8 mouse cellular contexts compared by ENCODE assay signal in the genomic region with DNA sequence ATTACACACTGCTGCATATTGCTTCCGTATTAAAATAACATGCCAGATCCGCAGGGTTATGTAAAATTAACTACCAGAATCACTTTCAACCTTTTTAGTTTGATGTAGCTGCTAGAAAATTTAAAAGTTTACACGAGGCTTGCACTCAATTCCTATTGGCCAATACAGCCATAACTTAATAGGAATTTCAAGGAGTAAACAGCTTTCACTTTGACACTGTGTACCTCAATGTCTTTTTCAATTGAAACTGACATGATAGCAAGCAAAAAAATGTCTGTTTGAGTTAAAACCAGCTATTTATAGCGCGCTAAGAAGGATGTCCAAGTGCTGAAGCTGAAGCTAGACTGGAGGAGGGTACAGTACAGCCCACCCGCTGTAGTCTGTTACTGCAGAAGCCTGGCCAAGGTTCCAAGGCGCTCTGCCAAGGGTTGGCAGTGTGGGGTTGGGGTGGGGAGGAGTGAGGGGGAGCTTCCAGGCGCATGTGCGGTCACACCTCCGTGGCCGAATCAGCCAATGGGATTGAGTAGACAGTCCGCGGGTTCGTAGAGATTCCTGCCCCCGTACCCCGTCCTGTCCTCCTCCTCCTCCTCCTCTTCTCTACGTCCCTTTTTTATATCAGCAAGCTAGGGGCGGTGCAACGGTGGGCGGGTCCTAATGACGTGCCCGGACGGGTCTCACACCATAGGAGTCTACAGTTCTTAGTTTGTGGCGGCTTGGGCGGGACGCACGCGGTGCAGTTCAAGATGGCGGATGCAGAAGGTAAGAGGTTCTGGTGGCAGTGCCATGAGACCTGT. TPM values are rescaled to one million over a fixed set of nuclear protein-coding genes. Genes with fewer than 3 reads are reported as not detected.
A peak's percentile ranks its signal among the peaks of the same experiment; 100 is the strongest.
DNase-seq lines count a peak whose midpoint lies in the region; ATAC-seq and TF ChIP-seq lines count a peak whose summit lies in the region.

Dkc1 (plus strand) TSS at position 486 of the 794 bp plus-strand sequence.

- H3K36me3 ChIP-seq in heart, embryonic 12.5 days = peaks cover 17% of the 10 kb centered on the region
- no peaks in the 10 kb centered on the region for H3K36me3 ChIP-seq in kidney, postnatal 0 days (ENCODE audit: insufficient read depth, low read length)
- peaks cover 7% of the 10 kb centered on the region; the same call in 1 of the 2 replicates for H3K36me3 ChIP-seq in liver, embryonic 11.5 days (ENCODE audit: control insufficient read depth, insufficient read depth, low read length)
- peaks cover under 1% of the 10 kb centered on the region; the same call in 1 of the 2 replicates for H3K36me3 ChIP-seq in stomach, embryonic 14.5 days (ENCODE audit: control insufficient read depth, insufficient read depth, low read length)

- no peaks in the 10 kb centered on the region; the same call in 1 of the 2 replicates for H3K9me3 ChIP-seq in heart, embryonic 12.5 days (replicated peaks)
- no peaks in the 10 kb centered on the region for H3K9me3 ChIP-seq in kidney, postnatal 0 days (replicated peaks; ENCODE audit: low read length)
- no peaks in the 10 kb centered on the region for H3K9me3 ChIP-seq in liver, embryonic 11.5 days (ENCODE audit: control insufficient read depth, low read length)
- H3K9me3 ChIP-seq in stomach, embryonic 14.5 days (ENCODE audit: control insufficient read depth, low read depth, low read length) = no peaks in the 10 kb centered on the region

- H3K4me3 ChIP-seq in heart, embryonic 12.5 days = peak within 1 kb of the TSS; percentile 59
- H3K4me3 ChIP-seq in kidney, postnatal 0 days (replicated peaks; ENCODE audit: low read depth, low read length) = peak within 1 kb of the TSS; percentile 47
- peak within 1 kb of the TSS; percentile 67 for H3K4me3 ChIP-seq in liver, embryonic 11.5 days (ENCODE audit: low read depth, low read length)
- H3K4me3 ChIP-seq in stomach, embryonic 14.5 days (ENCODE audit: low read depth, low read length) = peak within 1 kb of the TSS; percentile 40

- H3K4me2 ChIP-seq in heart, embryonic 12.5 days = peak within 1 kb of the TSS; percentile 59
- H3K4me2 ChIP-seq in kidney, postnatal 0 days (ENCODE audit: low read length) = peak within 1 kb of the TSS; percentile 65
- H3K4me2 ChIP-seq in liver, embryonic 11.5 days = peak within 1 kb of the TSS; percentile 68
- peak within 1 kb of the TSS; percentile 51 for H3K4me2 ChIP-seq in stomach, embryonic 14.5 days (replicated peaks; ENCODE audit: low read depth, low read length)

- WGBS in heart, embryonic 12.5 days = 12% methylated on average over 29 of the region's 29 CpGs
- 34% methylated on average over 29 of the region's 29 CpGs for WGBS in kidney, postnatal 0 days
- WGBS in liver, embryonic 11.5 days = 17% methylated on average over 25 of the region's 29 CpGs
- WGBS in stomach, embryonic 14.5 days = 19% methylated on average over 21 of the region's 29 CpGs

- H3K27ac ChIP-seq in heart, embryonic 12.5 days (ENCODE audit: poor library complexity, severe bottlenecking) = peak within 1 kb of the TSS; percentile 76
- peak within 1 kb of the TSS; percentile 64 for H3K27ac ChIP-seq in kidney, postnatal 0 days
- H3K27ac ChIP-seq in liver, embryonic 11.5 days (ENCODE audit: low read depth, low read length) = peak within 1 kb of the TSS; percentile 67
- H3K27ac ChIP-seq in stomach, embryonic 14.5 days (ENCODE audit: low read length) = peak within 1 kb of the TSS; percentile 55

- ATAC-seq in erythroid progenitor cell, adult 5-6 weeks (replicated peaks; ENCODE audit: low FRiP score, poor library complexity, severe bottlenecking) = peak; percentile 99
- ATAC-seq in heart, embryonic 12.5 days (ENCODE audit: insufficient number of reproducible peaks, low FRiP score) = peak; percentile 100
- ATAC-seq in kidney, postnatal 0 days (replicated peaks; ENCODE audit: low FRiP score, low read depth) = peak; percentile 100
- ATAC-seq in liver, embryonic 11.5 days (replicated peaks; ENCODE audit: low FRiP score) = peak; percentile 99
- ATAC-seq in stomach, embryonic 14.5 days (ENCODE audit: insufficient number of reproducible peaks, insufficient read depth, low FRiP score, low read depth) = peak; percentile 99

- DNase-seq in CD4-positive helper T cell, adult 2 months (ENCODE audit: low read depth, low spot score) = peak; percentile 96
- DNase-seq in brain, embryonic 18.5 days (ENCODE audit: low read depth, low spot score) = peak; percentile 88
- peak; percentile 94 for DNase-seq in kidney, postnatal 0 days (ENCODE audit: low spot score)
- DNase-seq in liver, embryonic 11.5 days (ENCODE audit: low spot score) = peak; percentile 86
- peak; percentile 93 for DNase-seq in naive thymus-derived CD4-positive, alpha-beta T cell, adult 2 months (ENCODE audit: low read depth)

- no peaks in the 10 kb centered on the region for H3K4me1 ChIP-seq in heart, embryonic 12.5 days (replicated peaks)
- no peaks in the 10 kb centered on the region for H3K4me1 ChIP-seq in kidney, postnatal 0 days (replicated peaks; ENCODE audit: insufficient read depth, low read length)
- H3K4me1 ChIP-seq in liver, embryonic 11.5 days (replicated peaks; ENCODE audit: control insufficient read depth, insufficient read depth, low read length) = no peaks in the 10 kb centered on the region
- no peaks in the 10 kb centered on the region for H3K4me1 ChIP-seq in stomach, embryonic 14.5 days (ENCODE audit: control insufficient read depth, insufficient read depth, low read length)

- H3K27me3 ChIP-seq in heart, embryonic 12.5 days (replicated peaks) = no peaks in the 10 kb centered on the region
- no peaks in the 10 kb centered on the region for H3K27me3 ChIP-seq in kidney, postnatal 0 days (ENCODE audit: insufficient read depth, low read length)
- H3K27me3 ChIP-seq in liver, embryonic 11.5 days (replicated peaks; ENCODE audit: control insufficient read depth, insufficient read depth, low read length) = no peaks in the 10 kb centered on the region
- no peaks in the 10 kb centered on the region for H3K27me3 ChIP-seq in stomach, embryonic 14.5 days (ENCODE audit: control insufficient read depth, insufficient read depth, low read length)

- peak within 1 kb of the TSS; percentile 36; the same call in 1 of the 2 replicates for H3K9ac ChIP-seq in heart, embryonic 12.5 days
- H3K9ac ChIP-seq in kidney, postnatal 0 days (ENCODE audit: low read depth, low read length) = peak within 1 kb of the TSS; percentile 52
- peak within 1 kb of the TSS; percentile 84 for H3K9ac ChIP-seq in liver, embryonic 11.5 days (ENCODE audit: low read depth, low read length)
- peak within 1 kb of the TSS; percentile 8; the same call in 1 of the 2 replicates for H3K9ac ChIP-seq in stomach, embryonic 14.5 days (replicated peaks; ENCODE audit: low read depth, low read length)

- TF ChIP-seq CTCF in kidney, postnatal 0 days (IDR thresholded peaks at IDR 0.05; ENCODE audit: low read depth) = no peak

RNA-seq across cellular contexts. Expression of gene Dkc1, which starts in this region (rescaled TPM):
- 33.5 and 54.5 TPM in 2 replicates for total RNA-seq in erythroid progenitor cell, adult 5-6 weeks (2015; ENCODE audit: low replicate concordance)
- total RNA-seq in erythroid progenitor cell, adult 5-6 weeks (2017; ENCODE audit: low replicate concordance) = 53.9 and 107 TPM in 2 replicates
- polyA plus RNA-seq in heart, embryonic 12.5 days (2016; fragmentation: Nextera tagmentation; extraction: Ambion mirVana) = 59.3 and 72.5 TPM in 2 replicates
- polyA plus RNA-seq in kidney, postnatal 0 days (2015; fragmentation: Nextera tagmentation; extraction: Ambion mirVana) = 64.3 and 82.5 TPM in 2 replicates
- 208 and 220 TPM in 2 replicates for polyA plus RNA-seq in liver, embryonic 11.5 days (2014; fragmentation: Nextera tagmentation; extraction: Ambion mirVana)
- 132 and 146 TPM in 2 replicates for polyA plus RNA-seq in stomach, embryonic 14.5 days (2014; fragmentation: Nextera tagmentation; extraction: Ambion mirVana)

Comparison
In these comparisons a context has a peak if more than half of its experiments do, and no peak if none do; other contexts are left out.
1. Peak in every context shown above with its lines: DNase-seq, ATAC-seq, H3K4me3 ChIP-seq and H3K27ac ChIP-seq.
2. H3K9ac ChIP-seq: peak in every context shown above with its lines; median percentile 84 in liver, embryonic 11.5 days; 52 in kidney, postnatal 0 days; 36 in heart, embryonic 12.5 days; 8 in stomach, embryonic 14.5 days.